Mouse (Mus musculus): ENCODE measurements around the gene Marf1. TPM values are rescaled to one million over a fixed set of nuclear protein-coding genes. Genes with fewer than 3 reads are reported as not detected.
"Not testable (repeated sequence)": the region's sequence is repeated elsewhere in the genome, so short reads cannot be mapped to it uniquely, and the experiment has no call there.

Gene Marf1
- 10 to 100 TPM; 43.6 to 45.2 TPM for total RNA-seq (2021)
- long read RNA-seq, partial matches to known transcripts, result 0 of 9 reads
- long read RNA-seq, other reads (novel, unspliced or antisense), result 9 of 9 reads

DNA sequence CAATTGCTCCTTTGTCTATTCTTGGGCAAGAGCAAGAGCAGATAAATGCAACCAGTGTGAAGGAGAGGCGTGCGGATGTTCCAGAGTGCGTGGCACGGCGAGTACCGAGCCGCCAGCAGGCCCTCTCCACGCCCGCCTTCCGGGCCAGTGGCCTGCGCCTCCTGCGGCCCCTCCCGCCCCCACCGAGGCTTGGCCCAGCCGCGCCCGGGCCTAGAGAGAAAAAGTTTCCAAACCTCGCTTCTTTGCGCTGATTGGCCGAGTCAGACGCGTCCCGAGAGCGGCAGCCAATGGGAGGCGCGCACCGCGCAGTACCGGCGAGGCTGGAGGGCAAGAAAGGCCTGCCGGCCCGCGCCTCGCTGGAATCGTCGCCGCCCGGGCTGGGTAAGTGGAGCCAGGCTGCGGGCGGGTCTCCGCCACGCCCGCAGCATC is at the start of gene Marf1, which contains the start of gene Nde1:
Gene Marf1 (minus strand): TSS at position 364 of the 429 bp plus-strand sequence.
Gene Nde1 (plus strand): TSS at position 288 of the 429 bp plus-strand sequence.
- peak; percentile 68 to 81 for DNase-seq (ENCODE audit: low spot score in 2 of 2)

- DNase-seq (ENCODE audit: low spot score in 2 of 2), result no peak
Observed at GRCm38 (mm10) chr16:14198798-14199197, 35.6 kb upstream of the Marf1 start.

GRCm38 (mm10) chr16:14195427-14195826 is 32.3 kb upstream of the Marf1 start:
- peak; percentile 67 to 74 for DNase-seq (ENCODE audit: low spot score in 2 of 2)

DNA sequence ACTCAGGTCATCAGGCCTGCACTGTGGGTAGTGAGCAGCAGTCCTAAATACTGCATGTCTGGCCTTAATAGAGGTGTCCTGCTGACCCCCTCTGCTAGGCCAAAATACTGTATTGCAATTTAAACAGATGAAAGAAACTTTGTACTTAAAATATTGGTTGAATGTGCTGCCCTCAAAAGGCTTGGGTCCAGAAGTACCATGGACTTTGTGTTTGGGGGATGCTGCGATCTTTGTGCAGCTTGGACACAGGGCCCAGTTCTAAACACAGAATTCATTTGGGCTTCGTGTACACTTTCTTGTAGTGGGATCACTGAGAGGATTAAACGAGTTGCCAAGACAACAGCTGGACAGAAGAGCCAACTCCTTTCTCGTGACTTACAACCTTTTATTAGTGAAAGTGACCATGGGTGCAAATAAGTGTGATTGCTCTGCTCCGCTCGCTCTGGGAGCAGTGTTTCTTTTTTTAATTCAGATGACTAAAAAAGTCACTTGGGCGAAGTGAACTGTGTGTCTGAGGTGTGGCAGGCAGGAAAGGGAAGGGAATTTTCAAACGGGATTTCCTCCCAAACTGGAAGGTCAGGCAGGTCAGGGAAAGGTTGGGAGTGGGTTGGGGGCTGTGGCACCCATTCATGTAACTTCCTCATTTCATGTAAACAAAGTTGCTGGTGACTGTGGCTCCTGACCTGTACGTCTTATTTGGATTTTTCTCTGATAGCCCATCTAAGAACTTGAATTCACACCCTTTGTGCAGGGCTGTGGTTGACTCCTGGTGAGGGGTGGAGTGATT is 31.2 kb upstream of the Marf1 start:
- DNase-seq (ENCODE audit: low spot score in 2 of 2), result no peak

DNA sequence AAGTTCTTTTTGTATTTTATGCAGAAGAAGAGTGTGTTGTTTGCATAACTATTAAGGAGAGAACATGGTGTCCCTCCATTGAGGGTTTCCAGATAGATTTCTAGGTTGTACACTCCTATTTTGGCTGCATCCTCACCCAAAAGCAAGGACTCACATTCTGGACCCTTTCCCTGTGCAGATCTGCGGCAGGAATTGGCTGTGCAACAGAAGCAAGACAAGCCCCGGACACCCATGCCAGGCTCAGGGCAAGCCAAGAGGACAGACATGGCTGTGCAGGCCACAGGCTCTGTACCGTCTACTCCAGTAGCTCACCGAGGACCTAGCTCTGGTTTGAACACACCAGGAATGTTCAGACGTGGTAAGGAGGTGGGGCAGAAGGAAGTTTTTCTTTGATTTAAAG is 22.4 kb upstream of the Marf1 start:
- DNase-seq (ENCODE audit: low spot score in 2 of 2), result peak; percentile 28 to 43

GRCm38 (mm10) chr16:14183856-14184255 is 20.7 kb upstream of the Marf1 start:
- no peak for DNase-seq (ENCODE audit: low spot score in 2 of 2)

DNA sequence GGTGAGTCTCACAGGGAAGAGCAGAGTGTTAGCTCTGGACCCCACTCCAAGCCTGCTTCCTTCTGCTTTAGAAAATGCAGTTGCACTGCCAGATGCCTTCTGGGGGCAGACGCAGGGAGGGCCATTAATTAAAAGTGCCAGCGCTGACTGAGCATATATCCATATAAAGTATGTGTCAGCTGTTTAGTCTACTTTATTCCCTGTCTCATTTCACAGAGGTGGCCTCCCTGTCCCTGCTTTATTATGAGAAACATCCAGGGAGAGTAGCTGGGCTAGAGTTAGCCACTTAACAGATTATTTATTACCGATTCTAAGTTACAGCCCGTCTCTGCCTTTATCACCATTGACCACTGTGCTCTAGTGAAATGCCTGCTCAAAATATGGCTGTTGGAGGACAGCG is 19.2 kb upstream of the Marf1 start:
- DNase-seq (ENCODE audit: low spot score in 2 of 2), result no peak

GRCm38 (mm10) chr16:14180163-14180733 is 17.1 kb upstream of the Marf1 start:
- DNase-seq (ENCODE audit: low spot score in 2 of 2), result no peak

DNA sequence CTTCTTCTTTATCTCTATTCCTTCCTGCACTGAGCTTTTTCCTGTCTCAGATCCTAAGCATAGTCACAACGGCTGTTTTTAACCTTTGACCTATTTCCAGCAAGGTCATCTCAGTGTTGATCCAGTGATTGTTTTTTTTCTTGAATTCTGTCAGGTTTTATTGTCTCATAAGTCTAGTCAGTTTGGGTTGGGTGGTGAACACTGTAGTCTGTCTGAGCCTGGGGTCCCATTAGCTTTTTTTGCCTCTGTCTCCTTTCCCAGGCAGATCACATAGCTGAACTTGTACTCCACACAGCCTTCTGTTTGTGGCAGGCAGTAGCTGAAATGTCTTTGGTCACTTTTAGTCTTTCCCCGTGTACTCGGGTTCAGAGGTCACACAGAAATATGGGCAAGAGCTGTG is 14.9 kb upstream of the Marf1 start:
- no peak for DNase-seq (ENCODE audit: low spot score in 2 of 2)

DNA sequence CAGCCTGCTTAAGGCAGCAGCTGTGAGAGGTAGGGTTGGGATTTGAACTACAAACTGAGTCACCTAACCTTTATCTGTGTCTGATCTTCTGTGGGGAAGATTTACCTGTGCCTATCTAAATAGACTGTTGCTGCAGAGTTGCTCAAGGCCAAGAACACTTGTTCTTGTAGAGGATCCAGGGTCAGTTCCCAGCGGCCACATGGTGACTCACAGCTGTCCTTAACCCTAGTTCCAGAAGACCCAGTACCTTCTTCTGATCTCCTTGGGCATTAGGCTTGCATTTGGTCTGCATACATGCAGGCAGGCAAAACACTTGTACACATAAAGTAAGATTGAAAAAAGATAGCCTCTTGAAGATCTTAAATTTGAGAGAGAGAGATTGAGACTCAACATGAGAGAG is 6.6 kb upstream of the Marf1 start:
- DNase-seq (ENCODE audit: low spot score in 2 of 2), result no peak

DNA sequence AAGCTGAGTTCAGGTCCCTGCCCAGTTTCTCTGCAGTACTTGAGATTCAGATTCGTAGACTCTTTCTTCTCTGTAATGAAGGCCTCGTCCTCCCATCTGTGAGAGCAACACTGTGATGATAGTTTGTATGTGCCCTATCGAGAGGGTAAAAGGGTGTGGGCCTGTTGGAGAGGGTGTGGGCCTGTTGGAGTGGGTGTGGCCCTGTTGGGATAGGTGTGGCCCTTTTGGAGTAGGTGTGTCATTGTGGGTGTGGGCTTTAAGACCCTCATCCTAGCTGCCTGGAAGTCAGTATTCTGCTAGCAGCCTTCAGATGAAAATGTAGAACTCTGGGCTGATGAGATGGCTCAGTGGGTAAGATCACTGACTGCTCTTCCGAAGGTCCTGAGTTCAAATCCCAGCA is 3.3 kb upstream of the Marf1 start:
- no peak for DNase-seq (ENCODE audit: low spot score in 2 of 2)

DNA sequence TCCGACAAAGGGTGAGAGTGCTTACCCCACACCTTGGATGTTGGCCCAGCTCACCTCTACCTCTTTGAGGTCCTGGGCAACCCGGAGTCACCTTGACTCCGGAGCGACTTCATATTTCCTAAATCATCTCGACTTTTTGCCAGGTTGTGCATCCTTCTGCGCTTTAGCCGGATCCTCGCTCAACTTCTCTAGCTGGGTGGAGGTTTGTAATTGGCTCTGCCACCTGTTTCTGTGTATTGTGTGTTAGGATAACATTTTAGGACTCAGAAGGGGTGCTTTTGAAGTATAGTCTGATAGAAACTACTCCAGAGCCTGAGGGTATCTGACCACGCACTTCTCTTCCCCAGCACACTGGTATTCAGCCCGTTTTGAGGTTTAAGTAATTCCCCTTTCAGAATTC is 580 bp upstream of the Marf1 start:
- no peak for DNase-seq (ENCODE audit: low spot score in 2 of 2)

GRCm38 (mm10) chr16:14160941-14161340 is 2.2 kb downstream of the Marf1 start:
- DNase-seq (ENCODE audit: low spot score in 2 of 2), result no peak

- peak; percentile 69 to 76 for DNase-seq (ENCODE audit: low spot score in 2 of 2)
Observed at GRCm38 (mm10) chr16:14159746-14160131, 3.4 kb downstream of the Marf1 start.

DNA sequence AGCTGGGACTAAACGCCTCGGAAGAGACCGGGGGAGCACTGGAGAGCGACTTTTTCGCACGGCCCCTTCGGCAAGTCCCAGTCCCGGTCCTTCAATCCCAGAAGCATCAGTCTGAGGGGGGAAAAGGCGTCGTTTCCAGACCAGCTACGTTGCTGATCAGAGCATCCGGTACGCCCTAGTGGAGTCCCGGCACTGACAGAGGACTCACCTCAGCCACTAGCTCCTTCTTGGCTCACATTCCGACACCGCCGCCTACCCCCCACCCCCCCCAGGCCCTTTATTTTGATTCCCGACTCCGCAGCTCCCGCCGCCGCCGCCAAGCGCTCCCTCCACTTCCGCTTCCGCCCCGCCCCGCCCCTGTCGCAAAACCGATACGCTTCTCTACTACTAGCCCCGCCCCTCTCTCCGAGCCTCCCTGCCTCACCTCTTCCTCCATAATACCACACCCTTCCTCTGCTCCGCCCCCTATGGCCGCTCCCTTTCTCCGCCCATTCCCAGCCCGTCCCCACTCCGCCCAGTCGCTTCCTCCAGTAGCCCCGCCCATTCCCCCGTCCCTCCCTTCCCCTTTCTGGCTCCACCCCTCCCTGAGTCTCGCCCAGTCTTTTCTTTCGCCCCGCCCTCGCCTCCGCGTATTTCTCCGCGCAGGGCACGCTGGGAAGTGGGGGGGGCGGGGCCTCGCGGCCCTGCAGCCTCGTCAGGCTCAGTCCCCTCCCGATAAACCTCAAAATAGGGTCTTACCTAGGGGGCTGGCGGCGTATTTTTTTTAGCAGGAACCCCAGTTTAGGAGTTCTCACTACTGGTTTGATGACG is 4.0 kb downstream of the Marf1 start:
- peak; percentile 97 to 98 for DNase-seq (ENCODE audit: low spot score in 2 of 2)

DNA sequence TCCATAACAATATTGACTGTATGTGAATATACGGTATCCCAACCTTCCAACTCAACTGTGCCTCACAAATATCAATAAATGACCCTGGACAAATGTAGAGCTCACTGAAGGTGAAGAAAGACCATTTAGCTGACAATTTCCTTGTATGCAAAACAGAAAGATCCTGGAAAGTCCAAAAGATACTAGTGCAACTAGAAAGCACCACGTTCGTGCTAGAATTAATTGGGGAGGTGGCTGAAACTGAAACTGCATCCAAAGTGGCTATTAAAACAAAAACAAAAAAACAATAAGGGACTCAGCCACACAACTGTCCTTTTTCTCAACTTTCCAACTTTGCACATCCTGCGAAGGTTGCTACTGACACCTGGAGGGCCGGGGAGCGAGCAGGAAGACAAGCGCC is 4.6 kb downstream of the Marf1 start:
- DNase-seq (ENCODE audit: low spot score in 2 of 2), result no peak

GRCm38 (mm10) chr16:14156312-14156711 is 6.8 kb downstream of the Marf1 start:
- DNase-seq (ENCODE audit: low spot score in 2 of 2), result no peak

DNA sequence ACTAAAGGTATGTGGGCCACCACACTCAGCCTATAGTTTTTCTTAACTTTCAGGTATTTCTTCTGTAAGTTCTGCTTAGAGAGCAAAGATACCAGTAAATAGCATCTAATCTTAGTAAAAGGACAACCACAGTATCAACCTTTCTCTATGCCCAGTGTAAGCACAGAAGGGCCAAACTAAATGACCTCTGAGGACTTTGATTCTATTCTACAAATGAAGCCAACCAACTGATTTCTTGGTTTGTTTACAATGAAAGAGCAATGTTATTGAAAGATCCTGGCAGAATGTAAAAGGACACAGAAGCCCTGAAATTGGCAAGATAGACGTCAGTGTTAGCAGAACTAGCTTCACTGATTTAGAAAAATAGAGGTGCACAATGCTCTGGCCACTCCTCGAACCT is 7.5 kb downstream of the Marf1 start:
- DNase-seq (ENCODE audit: low spot score in 2 of 2), result not testable (repeated sequence)

- no peak for DNase-seq (ENCODE audit: low spot score in 2 of 2)
Observed at GRCm38 (mm10) chr16:14151718-14152117, 11.4 kb downstream of the Marf1 start.

GRCm38 (mm10) chr16:14147712-14148111 is 15.4 kb downstream of the Marf1 start:
- no peak for DNase-seq (ENCODE audit: low spot score in 2 of 2)

GRCm38 (mm10) chr16:14143298-14143697 is 19.9 kb downstream of the Marf1 start:
- DNase-seq (ENCODE audit: low spot score in 2 of 2), result no peak

- DNase-seq (ENCODE audit: low spot score in 2 of 2), result no peak
Observed at GRCm38 (mm10) chr16:14139106-14139505, 24.0 kb downstream of the Marf1 start.
